18 mouse cellular contexts compared by ENCODE assay signal in the genomic region with DNA sequence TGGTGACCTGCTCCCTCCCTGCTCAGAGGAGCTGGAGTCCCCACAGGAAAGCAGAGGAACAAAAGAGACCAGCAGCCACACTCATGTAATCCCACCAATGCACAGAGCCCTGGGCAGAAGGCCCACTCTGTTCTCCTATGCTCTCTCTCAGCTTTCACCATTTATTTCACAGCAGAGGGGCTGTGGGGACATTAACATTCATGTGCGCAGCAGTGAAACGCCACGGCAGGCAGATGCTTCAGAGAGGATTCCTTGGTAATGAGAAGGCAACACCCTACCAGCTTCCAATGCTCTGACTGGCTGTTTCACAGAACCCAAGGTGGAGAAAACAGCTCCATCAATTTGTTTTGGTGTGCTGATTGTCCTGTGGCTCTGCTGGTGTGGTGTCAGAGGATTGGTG. TPM values are rescaled to one million over a fixed set of nuclear protein-coding genes. Genes with fewer than 3 reads are reported as not detected.
DNase-seq lines count a peak whose midpoint lies in the region; ATAC-seq and TF ChIP-seq lines count a peak whose summit lies in the region.
"Had no signal": no experiment of that assay in that cellular context is flagged by ENCODE, and none has a peak within 500 bp of the region (broad histone marks: within the 10 kb centered on the region; RNA-seq: fewer than 3 reads in every experiment).

No protein-coding gene starts in this region.

- peaks cover 15% of the 10 kb centered on the region for H3K27me3 ChIP-seq in kidney, embryonic 15.5 days
- H3K27me3 ChIP-seq in forebrain, embryonic 13.5 days = peaks cover 3% of the 10 kb centered on the region; the same call in 1 of the 2 replicates
- 0 out of 2 replicates have a peak, but pooled peaks cover 2% of the 10 kb centered on the region for H3K27me3 ChIP-seq in hindbrain, embryonic 16.5 days (replicated peaks; ENCODE audit: control insufficient read depth, insufficient read depth, low read length)
- H3K27me3 ChIP-seq in neural tube, embryonic 14.5 days (ENCODE audit: control insufficient read depth, insufficient read depth, low read length) = no peaks in the 10 kb centered on the region
- H3K27me3 ChIP-seq in heart, adult 2 months (ENCODE audit: control insufficient read depth, insufficient read depth, low read length) = no peaks in the 10 kb centered on the region; the same call in none of the 2 replicates

- WGBS in kidney, embryonic 15.5 days = 52% methylated on average over 3 of the region's 3 CpGs
- 36% methylated on average over 3 of the region's 3 CpGs for WGBS in forebrain, embryonic 13.5 days
- 15% methylated on average over 3 of the region's 3 CpGs for WGBS in hindbrain, embryonic 16.5 days
- 15% methylated on average over 3 of the region's 3 CpGs for WGBS in neural tube, embryonic 14.5 days
- 73% methylated on average over 3 of the region's 3 CpGs for WGBS in heart, adult 2 months

- ATAC-seq in kidney, embryonic 15.5 days (replicated peaks; ENCODE audit: low FRiP score) = 0 out of 2 replicates have a peak, but pooled peaks have one; percentile 4
- no peak for ATAC-seq in forebrain, embryonic 13.5 days
- ATAC-seq in hindbrain, embryonic 16.5 days = no peak
- ATAC-seq in neural tube, embryonic 14.5 days (ENCODE audit: low read depth) = no peak

- H3K36me3 ChIP-seq in kidney, embryonic 15.5 days = no peaks in the 10 kb centered on the region
- no peaks in the 10 kb centered on the region for H3K36me3 ChIP-seq in forebrain, embryonic 13.5 days (ENCODE audit: poor library complexity, severe bottlenecking)
- no peaks in the 10 kb centered on the region for H3K36me3 ChIP-seq in hindbrain, embryonic 16.5 days (ENCODE audit: control insufficient read depth, insufficient read depth, low read length)
- H3K36me3 ChIP-seq in neural tube, embryonic 14.5 days (ENCODE audit: control insufficient read depth, insufficient read depth, low read length) = no peaks in the 10 kb centered on the region
- no peaks in the 10 kb centered on the region for H3K36me3 ChIP-seq in heart, adult 2 months (ENCODE audit: control insufficient read depth, insufficient read depth, low read length)
- H3K36me3 ChIP-seq: embryonic facial prominence, embryonic 12.5 days; limb, embryonic 15.5 days had no signal

- no peaks in the 10 kb centered on the region for H3K79me2 ChIP-seq in heart, adult 2 months (replicated peaks; ENCODE audit: control insufficient read depth, insufficient read depth, low read length)

- H3K27ac ChIP-seq in kidney, embryonic 15.5 days = peak overlapping the region; percentile 66
- H3K27ac ChIP-seq in forebrain, embryonic 13.5 days = peak overlapping the region; percentile 32
- H3K27ac ChIP-seq in hindbrain, embryonic 16.5 days (ENCODE audit: low read depth, low read length) = peak overlapping the region; percentile 18; the same call in 1 of the 2 replicates
- peak overlapping the region; percentile 16 for H3K27ac ChIP-seq in neural tube, embryonic 14.5 days (ENCODE audit: low read depth, low read length)
- H3K27ac ChIP-seq in heart, adult 2 months = no peak overlapping the region
- H3K27ac ChIP-seq: embryonic facial prominence, embryonic 12.5 days; limb, embryonic 15.5 days had no signal

- TF ChIP-seq EP300 in heart, adult 2 months (IDR thresholded peaks at IDR 0.05; ENCODE audit: insufficient read depth, low read depth, low read length) = no peak

- H3K4me1 ChIP-seq in kidney, embryonic 15.5 days = peaks cover 43% of the 10 kb centered on the region
- peaks cover 52% of the 10 kb centered on the region for H3K4me1 ChIP-seq in forebrain, embryonic 13.5 days
- peaks cover 13% of the 10 kb centered on the region for H3K4me1 ChIP-seq in hindbrain, embryonic 16.5 days (ENCODE audit: control insufficient read depth, insufficient read depth, low read depth, low read length)
- H3K4me1 ChIP-seq in neural tube, embryonic 14.5 days (ENCODE audit: control insufficient read depth, insufficient read depth, low read length) = peaks cover 11% of the 10 kb centered on the region; the same call in 1 of the 2 replicates
- no peaks in the 10 kb centered on the region for H3K4me1 ChIP-seq in heart, adult 2 months (ENCODE audit: control insufficient read depth, insufficient read depth, low read length)
- H3K4me1 ChIP-seq: embryonic facial prominence, embryonic 12.5 days; limb, embryonic 15.5 days; megakaryocyte, embryonic 14.5 days had no signal

- TF ChIP-seq POLR2A in heart, adult 2 months (IDR thresholded peaks at IDR 0.05; ENCODE audit: insufficient read depth, low read depth, low read length) = no peak

- no peaks in the 10 kb centered on the region for H3K9me3 ChIP-seq in kidney, embryonic 15.5 days (replicated peaks)
- H3K9me3 ChIP-seq in forebrain, embryonic 13.5 days (replicated peaks) = no peaks in the 10 kb centered on the region
- no peaks in the 10 kb centered on the region for H3K9me3 ChIP-seq in hindbrain, embryonic 16.5 days (ENCODE audit: control insufficient read depth, low read length)
- no peaks in the 10 kb centered on the region for H3K9me3 ChIP-seq in neural tube, embryonic 14.5 days (ENCODE audit: control insufficient read depth, low read length)
- H3K9me3 ChIP-seq: embryonic facial prominence, embryonic 12.5 days; limb, embryonic 15.5 days had no signal

- H3K4me3 ChIP-seq in kidney, embryonic 15.5 days (replicated peaks) = no peak overlapping the region
- H3K4me3 ChIP-seq in forebrain, embryonic 13.5 days = no peak overlapping the region
- no peak overlapping the region for H3K4me3 ChIP-seq in hindbrain, embryonic 16.5 days (ENCODE audit: low read length)
- no peak overlapping the region for H3K4me3 ChIP-seq in neural tube, embryonic 14.5 days (ENCODE audit: low read depth, low read length)
- H3K4me3 ChIP-seq in heart, adult 2 months = no peak overlapping the region
- H3K4me3 ChIP-seq: embryonic facial prominence, embryonic 12.5 days; limb, embryonic 15.5 days had no signal

- 0 out of 2 replicates have a peak overlapping the region, but pooled peaks have one; percentile 7 for H3K9ac ChIP-seq in kidney, embryonic 15.5 days
- H3K9ac ChIP-seq in forebrain, embryonic 13.5 days = no peak overlapping the region
- peak overlapping the region; percentile 13; the same call in 1 of the 2 replicates for H3K9ac ChIP-seq in hindbrain, embryonic 16.5 days (ENCODE audit: low read depth, low read length)
- no peak overlapping the region for H3K9ac ChIP-seq in neural tube, embryonic 14.5 days (replicated peaks; ENCODE audit: low read depth, low read length)
- H3K9ac ChIP-seq in heart, adult 2 months (ENCODE audit: low read depth, low read length) = no peak overlapping the region
- H3K9ac ChIP-seq: embryonic facial prominence, embryonic 12.5 days; limb, embryonic 15.5 days had no signal

- intact Hi-C loops in heart, adult 2 months (cut with DNase I) = no loop called here

- TF ChIP-seq CTCF in heart, adult 2 months (IDR thresholded peaks at IDR 0.05) = no peak

- H3K4me2 ChIP-seq in kidney, embryonic 15.5 days = no peak overlapping the region
- H3K4me2 ChIP-seq in forebrain, embryonic 13.5 days = no peak overlapping the region
- no peak overlapping the region for H3K4me2 ChIP-seq in hindbrain, embryonic 16.5 days (ENCODE audit: low read length)
- H3K4me2 ChIP-seq in neural tube, embryonic 14.5 days (ENCODE audit: low read depth, low read length) = no peak overlapping the region
- H3K4me2 ChIP-seq: embryonic facial prominence, embryonic 12.5 days; limb, embryonic 15.5 days had no signal

- no peak for DNase-seq in kidney, adult 11 months
- DNase-seq in thymus, adult 18-20 months = no peak
- DNase-seq in heart, adult 2 months = no peak
- DNase-seq: adrenal gland, postnatal 14 days; cerebellum, adult 18-20 months; kidney, adult 18-20 months; layer of hippocampus, postnatal 36 days; lung, postnatal 14 days; thymus, postnatal 36 days had no signal

RNA-seq across cellular contexts. Expression of a gene that starts 14.5 kb away (rescaled TPM):
- polyA plus RNA-seq in kidney, embryonic 15.5 days (2015; fragmentation: Nextera tagmentation; extraction: Ambion mirVana) = 8.6 and 9.7 TPM in 2 replicates
- 2.2 and 2.3 TPM in 2 replicates for polyA plus RNA-seq in forebrain, embryonic 13.5 days (2015; fragmentation: Nextera tagmentation; extraction: Ambion mirVana)
- polyA plus RNA-seq in hindbrain, embryonic 16.5 days (2015; fragmentation: Nextera tagmentation; extraction: Ambion mirVana) = 3.6 and 4.1 TPM in 2 replicates
- polyA plus RNA-seq in neural tube, embryonic 14.5 days (2014; fragmentation: Nextera tagmentation; extraction: Ambion mirVana) = 1.6 and 2.3 TPM in 2 replicates
- total RNA-seq in heart, adult 2 months (2021) = not detected
- 0.09 TPM in 1 of 2 replicates, not detected in the other for polyA plus RNA-seq in heart, adult 2 months (2012; rRNA removed)
- total RNA-seq: adrenal gland, postnatal 14 days; common myeloid progenitor, adult 5-6 weeks; hematopoietic stem cell, adult 5-6 weeks had no signal

RNA-seq across cellular contexts. Expression of a gene that starts 29.3 kb away (rescaled TPM):
- polyA plus RNA-seq in kidney, embryonic 15.5 days (2015; fragmentation: Nextera tagmentation; extraction: Ambion mirVana) = 2.2 and 2.3 TPM in 2 replicates
- polyA plus RNA-seq in forebrain, embryonic 13.5 days (2015; fragmentation: Nextera tagmentation; extraction: Ambion mirVana) = 1.1 and 2.1 TPM in 2 replicates
- polyA plus RNA-seq in hindbrain, embryonic 16.5 days (2015; fragmentation: Nextera tagmentation; extraction: Ambion mirVana) = 2.7 and 3.0 TPM in 2 replicates
- 2.0 and 2.4 TPM in 2 replicates for polyA plus RNA-seq in neural tube, embryonic 14.5 days (2014; fragmentation: Nextera tagmentation; extraction: Ambion mirVana)
- total RNA-seq in heart, adult 2 months (2021) = not detected
- polyA plus RNA-seq in heart, adult 2 months (2012; rRNA removed) = 0.26 and 0.94 TPM in 2 replicates

Comparison
In these comparisons a context has a peak if more than half of its experiments do, and no peak if none do; other contexts are left out.
1. H3K9ac ChIP-seq: peak in kidney, embryonic 15.5 days (single experiment) and hindbrain, embryonic 16.5 days (single experiment); none in forebrain, embryonic 13.5 days (single experiment), neural tube, embryonic 14.5 days (single experiment) and heart, adult 2 months (single experiment).